Comparison of ENCODE assay signal across 13 mouse cellular contexts in genomic region chr11:110595266-110595862, GRCm38 (mm10).
DNase-seq lines count a peak whose midpoint lies in the region; ATAC-seq lines count a peak whose summit lies in the region.
"Had no signal": no experiment of that assay in that cellular context is flagged by ENCODE, and none has a peak within 500 bp of the region (broad histone marks: within the 10 kb centered on the region; RNA-seq: fewer than 3 reads in every experiment).

No protein-coding gene starts in this region.

- peak; percentile 27 for DNase-seq in forebrain, embryonic 14.5 days (ENCODE audit: low spot score)
- DNase-seq in layer of hippocampus, adult 11-12 months (ENCODE audit: low spot score): peak; percentile 12
- no peak for DNase-seq in layer of hippocampus, postnatal 25 days (ENCODE audit: extremely low spot score in 1 of 2, low spot score in 1 of 2)
- DNase-seq in NIH3T3 (ENCODE audit: low read depth): peak; percentile 17
- DNase-seq in gastrocnemius, postnatal 14 days: peak; percentile 30
- no peak for DNase-seq in embryo, embryonic 10 days (ENCODE audit: low spot score)
- DNase-seq: adrenal gland, postnatal 36 days; kidney, adult 18-20 months; kidney, postnatal 36 days had no signal

- H3K27ac ChIP-seq in forebrain, embryonic 14.5 days (ENCODE audit: low read depth, low read length): no peak overlapping the region
- H3K27ac ChIP-seq in forebrain, embryonic 12.5 days: no peak overlapping the region
- H3K27ac ChIP-seq in intestine, embryonic 16.5 days (ENCODE audit: low read length): no peak overlapping the region
- H3K27ac ChIP-seq: lung, embryonic 15.5 days had no signal

- intact Hi-C loops in gastrocnemius, postnatal 14 days (cut with DNase I; ENCODE audit: low total_unique reads): no loop called here

- no peak for ATAC-seq in forebrain, embryonic 14.5 days
- ATAC-seq in forebrain, embryonic 12.5 days (ENCODE audit: low FRiP score): no peak
- no peak for ATAC-seq in intestine, embryonic 16.5 days

- H3K36me3 ChIP-seq in forebrain, embryonic 14.5 days (ENCODE audit: control insufficient read depth, insufficient read depth, low read length): no peaks in the 10 kb centered on the region
- no peaks in the 10 kb centered on the region for H3K36me3 ChIP-seq in forebrain, embryonic 12.5 days (replicated peaks)
- H3K36me3 ChIP-seq in intestine, embryonic 16.5 days (ENCODE audit: control insufficient read depth, insufficient read depth, low read length): no peaks in the 10 kb centered on the region
- H3K36me3 ChIP-seq: lung, embryonic 15.5 days had no signal

- 80% methylated on average over 7 of the region's 7 CpGs for WGBS in forebrain, embryonic 14.5 days
- WGBS in forebrain, embryonic 12.5 days: 85% methylated on average over 7 of the region's 7 CpGs
- WGBS in intestine, embryonic 16.5 days: 79% methylated on average over 7 of the region's 7 CpGs

- H3K4me3 ChIP-seq in forebrain, embryonic 14.5 days (ENCODE audit: low read depth, low read length): no peak overlapping the region
- H3K4me3 ChIP-seq in forebrain, embryonic 12.5 days (replicated peaks): no peak overlapping the region
- no peak overlapping the region for H3K4me3 ChIP-seq in intestine, embryonic 16.5 days (ENCODE audit: low read length)
- H3K4me3 ChIP-seq: lung, embryonic 15.5 days had no signal

- no peak overlapping the region for H3K9ac ChIP-seq in forebrain, embryonic 14.5 days (ENCODE audit: low read length)
- H3K9ac ChIP-seq in forebrain, embryonic 12.5 days: no peak overlapping the region
- H3K9ac ChIP-seq in intestine, embryonic 16.5 days (ENCODE audit: low read depth, low read length): no peak overlapping the region
- H3K9ac ChIP-seq: lung, embryonic 15.5 days had no signal

- no peaks in the 10 kb centered on the region for H3K27me3 ChIP-seq in forebrain, embryonic 14.5 days (replicated peaks; ENCODE audit: control insufficient read depth, insufficient read depth, low read length)
- no peaks in the 10 kb centered on the region for H3K27me3 ChIP-seq in forebrain, embryonic 12.5 days
- H3K27me3 ChIP-seq in intestine, embryonic 16.5 days (replicated peaks; ENCODE audit: control insufficient read depth, insufficient read depth, low read length): no peaks in the 10 kb centered on the region
- H3K27me3 ChIP-seq: lung, embryonic 15.5 days had no signal

- no peaks in the 10 kb centered on the region for H3K4me1 ChIP-seq in forebrain, embryonic 14.5 days (ENCODE audit: control insufficient read depth, insufficient read depth, low read length)
- H3K4me1 ChIP-seq in forebrain, embryonic 12.5 days: no peaks in the 10 kb centered on the region
- H3K4me1 ChIP-seq in intestine, embryonic 16.5 days (ENCODE audit: control insufficient read depth, insufficient read depth, low read length): no peaks in the 10 kb centered on the region
- H3K4me1 ChIP-seq: lung, embryonic 15.5 days had no signal

- H3K4me2 ChIP-seq in forebrain, embryonic 14.5 days (ENCODE audit: low read length): no peak overlapping the region
- no peak overlapping the region for H3K4me2 ChIP-seq in forebrain, embryonic 12.5 days
- H3K4me2 ChIP-seq in intestine, embryonic 16.5 days (ENCODE audit: low read depth, low read length): no peak overlapping the region
- H3K4me2 ChIP-seq: liver, embryonic 11.5 days; lung, embryonic 15.5 days had no signal

- H3K9me3 ChIP-seq in forebrain, embryonic 14.5 days (replicated peaks; ENCODE audit: control insufficient read depth, low read length): no peaks in the 10 kb centered on the region
- H3K9me3 ChIP-seq in forebrain, embryonic 12.5 days: no peaks in the 10 kb centered on the region
- no peaks in the 10 kb centered on the region for H3K9me3 ChIP-seq in intestine, embryonic 16.5 days (ENCODE audit: control insufficient read depth, low read length)
- H3K9me3 ChIP-seq: lung, embryonic 15.5 days had no signal

Comparison
In these comparisons a context has a peak if more than half of its experiments do, and no peak if none do; other contexts are left out.
1. DNase-seq: peak in forebrain, embryonic 14.5 days (single experiment), layer of hippocampus, adult 11-12 months (single experiment), NIH3T3 (single experiment) and gastrocnemius, postnatal 14 days (single experiment); none in layer of hippocampus, postnatal 25 days (0 of 2) and embryo, embryonic 10 days (single experiment).